Mouse (Mus musculus): Measurements from ENCODE around the gene Olfr798. TPM values are rescaled to one million over a fixed set of nuclear protein-coding genes. Genes with fewer than 3 reads are reported as not detected.
A peak's percentile ranks its signal among the peaks of the same experiment; 100 is the strongest.

Gene Olfr798
- total RNA-seq, 1 experiment: not detected

DNA sequence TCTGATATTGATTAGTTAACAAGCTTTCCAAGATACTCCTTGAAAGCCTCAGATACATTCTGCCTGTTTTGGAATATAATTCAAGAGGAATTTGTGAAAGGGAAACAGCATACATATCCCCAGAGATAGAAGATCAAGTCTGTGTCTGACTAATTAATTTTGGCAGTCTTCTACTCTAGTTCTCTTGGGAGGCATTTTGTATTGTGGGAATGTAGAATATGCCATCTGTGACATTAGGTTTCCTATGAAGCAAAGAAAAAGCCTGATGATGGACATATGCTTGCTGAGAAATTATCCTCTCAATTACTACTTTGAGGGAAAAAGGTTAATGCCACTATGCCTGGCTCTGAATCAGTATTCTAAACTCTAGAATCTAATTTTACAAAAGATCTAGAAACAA, 4.5 kb downstream of the Olfr798 start:
- Histone ChIP-seq H3K27ac (ENCODE audit: insufficient read depth, low read depth, low read length, poor library complexity, severe bottlenecking) (no peak overlapping the region), H3K9me3 (ENCODE audit: control insufficient read depth, insufficient read depth, low read depth, low read length) (no peaks in the 10 kb centered on the region), H3K9ac (ENCODE audit: insufficient read depth, low read depth, low read length, poor library complexity, severe bottlenecking) (no peak overlapping the region), H3K4me3 (ENCODE audit: insufficient read depth in 1 of 2, low read depth in 1 of 2, low read length in 2 of 2, poor library complexity in 1 of 2, severe bottlenecking in 1 of 2) (no peak overlapping the region), H3K4me1 (ENCODE audit: control insufficient read depth in 2 of 2, insufficient read depth in 2 of 2, low read length in 2 of 2, poor library complexity in 1 of 2) (no peaks in the 10 kb centered on the region), H3K36me3 (ENCODE audit: control insufficient read depth, insufficient read depth, low read length, poor library complexity, severe bottlenecking) (no peaks in the 10 kb centered on the region)
- DNase-seq (ENCODE audit: low read depth, low spot score): no peak
- TF ChIP-seq HCFC1 (IDR thresholded peaks at IDR 0.05; ENCODE audit: borderline replicate concordance, insufficient read depth, low read length) (no peak), ZNF384 (IDR thresholded peaks at IDR 0.05; ENCODE audit: low read depth, low read length) (no peak), MAFK (IDR thresholded peaks at IDR 0.05; ENCODE audit: insufficient read depth, low read depth, low read length) (no peak), CHD2 (IDR thresholded peaks at IDR 0.05; ENCODE audit: low read depth, low read length) (no peak), ZC3H11A (IDR thresholded peaks at IDR 0.05; ENCODE audit: borderline replicate concordance, low read depth, low read length) (no peak)
- in situ Hi-C loops (cut with MboI; ENCODE audit: low sequenced_read_pairs in 2 of 2, unreplicated experiment in 2 of 2): no loop called here

GRCm38 (mm10) chr10:129621724-129622123, 6.0 kb downstream of the Olfr798 start:
- H3K9ac ChIP-seq (ENCODE audit: insufficient read depth, low read depth, low read length, poor library complexity, severe bottlenecking): no peak overlapping the region
- peak; percentile 11 for DNase-seq (ENCODE audit: low read depth, low spot score)
- in situ Hi-C loops (cut with MboI; ENCODE audit: low sequenced_read_pairs in 2 of 2, unreplicated experiment in 2 of 2): no loop called here

GRCm38 (mm10) chr10:129612470-129612869, 15.3 kb downstream of the Olfr798 start, which contains the start of gene Olfr796:
Gene Olfr796 (minus strand): TSS chr10:129612570.
- Histone ChIP-seq H3K4me1 (ENCODE audit: control insufficient read depth in 2 of 2, insufficient read depth in 2 of 2, low read length in 2 of 2, poor library complexity in 1 of 2) (no peaks in the 10 kb centered on the region), H3K36me3 (ENCODE audit: control insufficient read depth, insufficient read depth, low read length, poor library complexity, severe bottlenecking) (no peaks in the 10 kb centered on the region), H3K27ac (ENCODE audit: insufficient read depth, low read depth, low read length, poor library complexity, severe bottlenecking) (no peak within 1 kb of the TSS), H3K9ac (ENCODE audit: insufficient read depth, low read depth, low read length, poor library complexity, severe bottlenecking) (no peak within 1 kb of the TSS), H3K4me3 (ENCODE audit: insufficient read depth in 1 of 2, low read depth in 1 of 2, low read length in 2 of 2, poor library complexity in 1 of 2, severe bottlenecking in 1 of 2) (no peak within 1 kb of the TSS), H3K9me3 (ENCODE audit: control insufficient read depth, insufficient read depth, low read depth, low read length) (no peaks in the 10 kb centered on the region)
- DNase-seq (ENCODE audit: low read depth, low spot score): no peak
- no peak for TF ChIP-seq HCFC1 (IDR thresholded peaks at IDR 0.05; ENCODE audit: borderline replicate concordance, insufficient read depth, low read length)
- no peak for TF ChIP-seq ZNF384 (IDR thresholded peaks at IDR 0.05; ENCODE audit: low read depth, low read length)
- TF ChIP-seq ZC3H11A (IDR thresholded peaks at IDR 0.05; ENCODE audit: borderline replicate concordance, low read depth, low read length): no peak
- no peak for TF ChIP-seq CHD2 (IDR thresholded peaks at IDR 0.05; ENCODE audit: low read depth, low read length)
- TF ChIP-seq MAFK (IDR thresholded peaks at IDR 0.05; ENCODE audit: insufficient read depth, low read depth, low read length): no peak
- in situ Hi-C loops (cut with MboI; ENCODE audit: low sequenced_read_pairs in 2 of 2, unreplicated experiment in 2 of 2): no loop called here

More at GRCm38 (mm10) chr10:129621724-129622123, 6.0 kb downstream of the Olfr798 start:
- Histone ChIP-seq H3K4me1 (ENCODE audit: control insufficient read depth in 2 of 2, insufficient read depth in 2 of 2, low read length in 2 of 2, poor library complexity in 1 of 2) (no peaks in the 10 kb centered on the region), H3K9me3 (ENCODE audit: control insufficient read depth, insufficient read depth, low read depth, low read length) (no peaks in the 10 kb centered on the region), H3K36me3 (ENCODE audit: control insufficient read depth, insufficient read depth, low read length, poor library complexity, severe bottlenecking) (no peaks in the 10 kb centered on the region), H3K27ac (ENCODE audit: insufficient read depth, low read depth, low read length, poor library complexity, severe bottlenecking) (no peak overlapping the region), H3K4me3 (ENCODE audit: insufficient read depth in 1 of 2, low read depth in 1 of 2, low read length in 2 of 2, poor library complexity in 1 of 2, severe bottlenecking in 1 of 2) (no peak overlapping the region)
- no peak for TF ChIP-seq HCFC1 (IDR thresholded peaks at IDR 0.05; ENCODE audit: borderline replicate concordance, insufficient read depth, low read length)
- no peak for TF ChIP-seq MAFK (IDR thresholded peaks at IDR 0.05; ENCODE audit: insufficient read depth, low read depth, low read length)
- no peak for TF ChIP-seq CHD2 (IDR thresholded peaks at IDR 0.05; ENCODE audit: low read depth, low read length)
- no peak for TF ChIP-seq ZNF384 (IDR thresholded peaks at IDR 0.05; ENCODE audit: low read depth, low read length)
- no peak for TF ChIP-seq ZC3H11A (IDR thresholded peaks at IDR 0.05; ENCODE audit: borderline replicate concordance, low read depth, low read length)

DNA sequence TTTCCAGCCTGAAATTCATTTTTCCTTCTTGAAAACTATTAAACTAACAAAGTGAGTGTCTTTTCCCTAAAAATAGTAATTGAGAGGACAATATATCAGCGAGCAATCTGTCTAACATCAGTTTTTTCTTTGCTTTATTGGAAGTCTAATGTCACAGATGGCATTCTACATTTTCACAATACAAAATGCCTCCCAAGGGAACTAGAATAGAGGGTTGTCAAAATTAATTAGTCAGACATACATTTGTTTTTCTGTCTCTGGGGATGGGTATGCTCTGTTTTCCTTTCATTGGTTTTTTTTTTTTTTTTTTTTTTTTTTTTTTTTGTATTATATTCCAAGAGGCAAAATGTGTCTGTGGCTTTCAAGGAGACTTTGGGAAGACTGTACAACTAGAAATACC, 50.7 kb downstream of the Olfr798 start:
- Histone ChIP-seq H3K9me3 (ENCODE audit: control insufficient read depth, insufficient read depth, low read depth, low read length) (no peaks in the 10 kb centered on the region), H3K9ac (ENCODE audit: insufficient read depth, low read depth, low read length, poor library complexity, severe bottlenecking) (no peak overlapping the region), H3K4me1 (ENCODE audit: control insufficient read depth in 2 of 2, insufficient read depth in 2 of 2, low read length in 2 of 2, poor library complexity in 1 of 2) (no peaks in the 10 kb centered on the region), H3K27ac (ENCODE audit: insufficient read depth, low read depth, low read length, poor library complexity, severe bottlenecking) (no peak overlapping the region), H3K36me3 (ENCODE audit: control insufficient read depth, insufficient read depth, low read length, poor library complexity, severe bottlenecking) (no peaks in the 10 kb centered on the region), H3K4me3 (ENCODE audit: insufficient read depth in 1 of 2, low read depth in 1 of 2, low read length in 2 of 2, poor library complexity in 1 of 2, severe bottlenecking in 1 of 2) (no peak overlapping the region)
- DNase-seq (ENCODE audit: low read depth, low spot score): no peak
- no peak for TF ChIP-seq MAFK (IDR thresholded peaks at IDR 0.05; ENCODE audit: insufficient read depth, low read depth, low read length)
- TF ChIP-seq CHD2 (IDR thresholded peaks at IDR 0.05; ENCODE audit: low read depth, low read length): no peak
- no peak for TF ChIP-seq HCFC1 (IDR thresholded peaks at IDR 0.05; ENCODE audit: borderline replicate concordance, insufficient read depth, low read length)
- TF ChIP-seq ZC3H11A (IDR thresholded peaks at IDR 0.05; ENCODE audit: borderline replicate concordance, low read depth, low read length): no peak
- no peak for TF ChIP-seq ZNF384 (IDR thresholded peaks at IDR 0.05; ENCODE audit: low read depth, low read length)
- in situ Hi-C loops (cut with MboI; ENCODE audit: low sequenced_read_pairs in 2 of 2, unreplicated experiment in 2 of 2): no loop called here

Other genes with a start within 250 kb of the Olfr798 start
- gene Olfr784, start 243.9 kb downstream of the Olfr798 start, total RNA-seq (2012; rRNA removed): 0.21 and 0.22 TPM in 2 replicates
- gene Olfr785, start 222.5 kb downstream of the Olfr798 start, total RNA-seq (2012; rRNA removed): not detected in 2 replicates
- not detected in 2 replicates for gene Olfr786, start 200.6 kb downstream of the Olfr798 start, total RNA-seq (2012; rRNA removed)
- 0.62 and 0.95 TPM in 2 replicates for gene Olfr787, start 166.1 kb downstream of the Olfr798 start, total RNA-seq (2012; rRNA removed)
- 0.05 TPM in 1 of 2 replicates, not detected in the other for gene Olfr788, start 156.9 kb downstream of the Olfr798 start, total RNA-seq (2012; rRNA removed)
- gene Olfr789, start 143.2 kb downstream of the Olfr798 start, total RNA-seq (2012; rRNA removed): not detected in 2 replicates
- gene Olfr790, start 129.4 kb downstream of the Olfr798 start, total RNA-seq (2012; rRNA removed): not detected in 2 replicates
- gene Olfr791, start 106.1 kb downstream of the Olfr798 start, total RNA-seq (2012; rRNA removed): not detected in 2 replicates
- not detected in 2 replicates for gene Olfr792, start 88.8 kb downstream of the Olfr798 start, total RNA-seq (2012; rRNA removed)
- not detected in 2 replicates for gene Olfr794, start 60.3 kb downstream of the Olfr798 start, total RNA-seq (2012; rRNA removed)
- gene Olfr796, start 15.4 kb downstream of the Olfr798 start, total RNA-seq (2012; rRNA removed): not detected in 2 replicates
- not detected in 2 replicates for gene Olfr799, start 9.6 kb upstream of the Olfr798 start, total RNA-seq (2012; rRNA removed)
- not detected in 2 replicates for gene Olfr800, start 29.8 kb upstream of the Olfr798 start, total RNA-seq (2012; rRNA removed)
- gene Olfr801, start 45.9 kb upstream of the Olfr798 start, total RNA-seq (2012; rRNA removed): not detected in 2 replicates
- not detected in 2 replicates for gene Olfr802, start 60.2 kb upstream of the Olfr798 start, total RNA-seq (2012; rRNA removed)
- not detected in 2 replicates for gene Olfr803, start 66.4 kb upstream of the Olfr798 start, total RNA-seq (2012; rRNA removed)
- gene Olfr804, start 75.3 kb upstream of the Olfr798 start, total RNA-seq (2012; rRNA removed): not detected in 2 replicates
- not detected in 2 replicates for gene Olfr805, start 101.4 kb upstream of the Olfr798 start, total RNA-seq (2012; rRNA removed)
- gene Olfr806, start 114.0 kb upstream of the Olfr798 start, total RNA-seq (2012; rRNA removed): not detected in 2 replicates
- not detected in 2 replicates for gene Olfr807, start 129.9 kb upstream of the Olfr798 start, total RNA-seq (2012; rRNA removed)
- not detected in 2 replicates for gene Olfr808, start 137.5 kb upstream of the Olfr798 start, total RNA-seq (2012; rRNA removed)
- gene Olfr809, start 146.7 kb upstream of the Olfr798 start, total RNA-seq (2012; rRNA removed): not detected in 2 replicates
- not detected in 2 replicates for gene Olfr810, start 167.0 kb upstream of the Olfr798 start, total RNA-seq (2012; rRNA removed)
- gene Olfr811, start 176.5 kb upstream of the Olfr798 start, total RNA-seq (2012; rRNA removed): not detected in 2 replicates
- not detected in 2 replicates for gene Olfr812, start 218.2 kb upstream of the Olfr798 start, total RNA-seq (2012; rRNA removed)
- gene Olfr813, start 227.4 kb upstream of the Olfr798 start, total RNA-seq (2012; rRNA removed): not detected in 2 replicates

All from ES-E14 (cell line).